Mouse (Mus musculus) kidney, postnatal 36 days (tissue): Measurements from ENCODE around the gene Fgfrl1.
A peak's percentile ranks its signal among the peaks of the same experiment; 100 is the strongest.
"Not testable (repeated sequence)": the region's sequence is repeated elsewhere in the genome, so short reads cannot be mapped to it uniquely, and the experiment has no call there.

Source experiments
- DNase-seq, 2 experiments: peaks; one replicate each; pipeline ENCODE4 v3.0.0; 2021 to 2022; ENCODE audit warnings: mixed read lengths in 2 of 2

Fgfrl1 gene

GRCm38 (mm10) chr5:108701341-108702021, 9.3 kb downstream of the Fgfrl1 start:
- no peak for DNase-seq

- DNase-seq, result no peak
These were observed 11.8 kb downstream of the Fgfrl1 start for GRCm38 (mm10) chr5:108703754-108704626.

GRCm38 (mm10) chr5:108707758-108708157, 15.6 kb downstream of the Fgfrl1 start:
- no peak for DNase-seq

- DNase-seq, result peak; percentile 71 to 86
These were observed 16.2 kb downstream of the Fgfrl1 start for GRCm38 (mm10) chr5:108708419-108708818.

GRCm38 (mm10) chr5:108708981-108709731, 17.0 kb downstream of the Fgfrl1 start:
- no peak for DNase-seq

- no peak for DNase-seq
These were observed 19.8 kb downstream of the Fgfrl1 start for GRCm38 (mm10) chr5:108711968-108712367.

- DNase-seq, result no peak
These were observed 20.9 kb downstream of the Fgfrl1 start for GRCm38 (mm10) chr5:108713096-108713495.

- DNase-seq, result no peak
These were observed 21.5 kb downstream of the Fgfrl1 start for GRCm38 (mm10) chr5:108713691-108714090.

- DNase-seq, result peak; percentile 28 to 38
These were observed 22.0 kb downstream of the Fgfrl1 start for GRCm38 (mm10) chr5:108714149-108714548.

- DNase-seq, result no peak
These were observed 23.8 kb downstream of the Fgfrl1 start for GRCm38 (mm10) chr5:108715974-108716373.

- no peak for DNase-seq
These were observed 25.9 kb downstream of the Fgfrl1 start for GRCm38 (mm10) chr5:108718051-108718450.

GRCm38 (mm10) chr5:108719761-108720160, 27.6 kb downstream of the Fgfrl1 start:
- no peak for DNase-seq

- DNase-seq, result peak; percentile 29 to 34
These were observed 31.8 kb downstream of the Fgfrl1 start for GRCm38 (mm10) chr5:108724006-108724405.

GRCm38 (mm10) chr5:108726557-108727248, 34.5 kb downstream of the Fgfrl1 start:
- peak; percentile 82 to 93 for DNase-seq

- DNase-seq, result no peak
These were observed 35.2 kb downstream of the Fgfrl1 start for GRCm38 (mm10) chr5:108727425-108727824.

- no peak for DNase-seq
These were observed 49.7 kb downstream of the Fgfrl1 start for GRCm38 (mm10) chr5:108741844-108742243.

GRCm38 (mm10) chr5:108742596-108742995, 50.4 kb downstream of the Fgfrl1 start:
- no peak for DNase-seq

GRCm38 (mm10) chr5:108743856-108744255, 51.7 kb downstream of the Fgfrl1 start:
- DNase-seq, result peak in 1 of 2 experiments; percentile 15

GRCm38 (mm10) chr5:108744629-108745028, 52.4 kb downstream of the Fgfrl1 start:
- DNase-seq, result no peak

GRCm38 (mm10) chr5:108750328-108751210, 58.4 kb downstream of the Fgfrl1 start:
- no peak for DNase-seq

- DNase-seq, result not testable (repeated sequence)
These were observed 59.1 kb downstream of the Fgfrl1 start for GRCm38 (mm10) chr5:108751258-108751657.
